Mouse (Mus musculus): ENCODE results near the gene Ctcfl. TPM values are rescaled to one million over a fixed set of nuclear protein-coding genes. Genes with fewer than 3 reads are reported as not detected.
"Not testable (repeated sequence)": the region's sequence is repeated elsewhere in the genome, so short reads cannot be mapped to it uniquely, and the experiment has no call there.

Gene Ctcfl
- polyA plus RNA-seq, 1 experiment from 2014 or later: 0.07 TPM

- Histone ChIP-seq H3K4me1 (0 out of 2 replicates have a peak, but pooled peaks cover 6% of the 10 kb centered on the region), H3K9me3 (no peaks in the 10 kb centered on the region), H3K4me3 (no peak overlapping the region), H3K36me3 (replicated peaks) (no peaks in the 10 kb centered on the region), H3K27me3 (replicated peaks; ENCODE audit: low read depth, poor library complexity, severe bottlenecking) (no peaks in the 10 kb centered on the region), H3K27ac (replicated peaks) (no peak overlapping the region)
- WGBS: 82% methylated on average over 8 of the region's 8 CpGs
- no peak for DNase-seq (ENCODE audit: low spot score)
Measured at GRCm38 (mm10) chr2:173132794-173133300, 13.5 kb upstream of the Ctcfl start.

GRCm38 (mm10) chr2:173132262-173132661 is 12.9 kb upstream of the Ctcfl start:
- 89% methylated on average over 13 of the region's 13 CpGs for WGBS
- H3K4me1 ChIP-seq: 0 out of 2 replicates have a peak, but pooled peaks cover 6% of the 10 kb centered on the region
- no peak overlapping the region for H3K27ac ChIP-seq (replicated peaks)
- no peaks in the 10 kb centered on the region for H3K36me3 ChIP-seq (replicated peaks)
- H3K27me3 ChIP-seq (replicated peaks; ENCODE audit: low read depth, poor library complexity, severe bottlenecking): no peaks in the 10 kb centered on the region
- no peak for DNase-seq (ENCODE audit: low spot score)
- no peak overlapping the region for H3K4me3 ChIP-seq
- no peaks in the 10 kb centered on the region for H3K9me3 ChIP-seq

GRCm38 (mm10) chr2:173129111-173129510 is 9.8 kb upstream of the Ctcfl start:
- H3K9me3 ChIP-seq: 0 out of 2 replicates have a peak, but pooled peaks cover 5% of the 10 kb centered on the region
- no peak overlapping the region for H3K27ac ChIP-seq (replicated peaks)
- no peak overlapping the region for H3K4me3 ChIP-seq
- H3K4me1 ChIP-seq: 0 out of 2 replicates have a peak, but pooled peaks cover 6% of the 10 kb centered on the region
- 78% methylated on average over 2 of the region's 2 CpGs for WGBS
- DNase-seq (ENCODE audit: low spot score): no peak
- H3K27me3 ChIP-seq (replicated peaks; ENCODE audit: low read depth, poor library complexity, severe bottlenecking): no peaks in the 10 kb centered on the region
- H3K36me3 ChIP-seq (replicated peaks): no peaks in the 10 kb centered on the region

- Histone ChIP-seq H3K27ac (replicated peaks) (no peak overlapping the region), H3K27me3 (replicated peaks; ENCODE audit: low read depth, poor library complexity, severe bottlenecking) (no peaks in the 10 kb centered on the region), H3K9me3 (0 out of 2 replicates have a peak, but pooled peaks cover 5% of the 10 kb centered on the region), H3K4me1 (no peaks in the 10 kb centered on the region), H3K4me3 (no peak overlapping the region), H3K36me3 (replicated peaks) (no peaks in the 10 kb centered on the region)
- 89% methylated on average over 4 of the region's 4 CpGs for WGBS
- DNase-seq (ENCODE audit: low spot score): no peak
Measured at GRCm38 (mm10) chr2:173126386-173126785, 7.1 kb upstream of the Ctcfl start.

- no peaks in the 10 kb centered on the region for H3K36me3 ChIP-seq (replicated peaks)
- WGBS: 89% methylated on average over 7 of the region's 7 CpGs
Measured at GRCm38 (mm10) chr2:173124022-173124735, 4.9 kb upstream of the Ctcfl start.

GRCm38 (mm10) chr2:173120117-173120516 is 792 bp upstream of the Ctcfl start:
- not testable (repeated sequence) for H3K9me3 ChIP-seq; H3K27me3 ChIP-seq (replicated peaks; ENCODE audit: low read depth, poor library complexity, severe bottlenecking); H3K36me3 ChIP-seq (replicated peaks); H3K4me1 ChIP-seq; H3K4me3 ChIP-seq; H3K27ac ChIP-seq (replicated peaks); DNase-seq (ENCODE audit: low spot score)
- WGBS: 73% methylated on average over 4 of the region's 4 CpGs

More at GRCm38 (mm10) chr2:173124022-173124735, 4.9 kb upstream of the Ctcfl start:
- no peaks in the 10 kb centered on the region for H3K27me3 ChIP-seq (replicated peaks; ENCODE audit: low read depth, poor library complexity, severe bottlenecking)
- no peak overlapping the region for H3K4me3 ChIP-seq
- H3K4me1 ChIP-seq: no peaks in the 10 kb centered on the region
- DNase-seq (ENCODE audit: low spot score): no peak
- 0 out of 2 replicates have a peak, but pooled peaks cover 5% of the 10 kb centered on the region for H3K9me3 ChIP-seq
- H3K27ac ChIP-seq (replicated peaks): no peak overlapping the region

DNA sequence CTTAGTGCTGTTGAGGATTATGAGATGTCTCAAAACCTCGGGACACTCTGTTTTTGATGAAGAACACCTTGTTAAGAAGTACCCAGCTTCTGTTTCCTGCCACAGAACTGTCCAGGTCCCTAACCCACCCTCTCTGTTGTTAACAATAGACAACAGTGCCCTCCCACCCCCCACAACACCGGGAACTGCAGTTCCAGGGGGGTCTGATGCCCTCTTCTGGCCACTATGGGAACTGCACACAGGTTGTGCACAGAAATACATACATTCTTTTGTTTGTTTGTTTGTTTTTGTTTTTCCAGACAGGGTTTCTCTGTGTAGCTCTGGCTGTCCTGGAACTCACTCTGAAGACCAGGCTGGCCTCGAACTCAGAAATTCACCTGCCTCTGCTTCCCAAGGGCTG is 5.5 kb downstream of the Ctcfl start:
- H3K36me3 ChIP-seq (replicated peaks); H3K9me3 ChIP-seq; H3K27ac ChIP-seq (replicated peaks); H3K27me3 ChIP-seq (replicated peaks; ENCODE audit: low read depth, poor library complexity, severe bottlenecking); H3K4me3 ChIP-seq; H3K4me1 ChIP-seq; DNase-seq (ENCODE audit: low spot score): not testable (repeated sequence)
- 61% methylated on average over 3 of the region's 3 CpGs for WGBS

DNA sequence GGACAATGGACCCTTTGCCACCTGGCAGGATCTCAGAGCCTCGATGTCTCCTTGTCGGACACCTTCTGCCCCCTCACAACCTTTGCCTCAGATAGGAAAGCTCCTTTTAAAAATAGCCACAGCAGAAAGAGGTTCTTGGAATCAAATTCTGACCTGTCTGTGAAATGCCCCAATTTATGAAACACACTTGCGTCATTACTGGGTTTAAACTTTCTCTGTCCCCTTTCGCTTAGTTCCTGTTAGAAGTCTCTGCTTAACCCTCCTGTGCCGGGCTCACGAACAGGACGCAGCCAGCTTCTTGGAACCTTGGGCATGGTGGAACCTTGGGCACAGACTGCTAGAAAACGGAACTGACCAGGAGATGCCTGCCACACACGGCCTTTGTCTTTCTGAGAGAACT is 8.8 kb downstream of the Ctcfl start:
- no peak for DNase-seq (ENCODE audit: low spot score)
- Histone ChIP-seq H3K4me3 (no peak overlapping the region), H3K9me3 (no peaks in the 10 kb centered on the region), H3K27ac (replicated peaks) (no peak overlapping the region), H3K27me3 (replicated peaks; ENCODE audit: low read depth, poor library complexity, severe bottlenecking) (peaks cover 16% of the 10 kb centered on the region), H3K36me3 (replicated peaks) (no peaks in the 10 kb centered on the region), H3K4me1 (peaks cover 7% of the 10 kb centered on the region; the same call in 1 of the 2 replicates)
- WGBS: 89% methylated on average over 9 of the region's 9 CpGs

GRCm38 (mm10) chr2:173109510-173109909 is 9.8 kb downstream of the Ctcfl start:
- Histone ChIP-seq H3K36me3 (replicated peaks) (no peaks in the 10 kb centered on the region), H3K27me3 (replicated peaks; ENCODE audit: low read depth, poor library complexity, severe bottlenecking) (peaks cover 16% of the 10 kb centered on the region), H3K9me3 (no peaks in the 10 kb centered on the region), H3K27ac (replicated peaks) (no peak overlapping the region), H3K4me3 (no peak overlapping the region), H3K4me1 (peaks cover 7% of the 10 kb centered on the region; the same call in 1 of the 2 replicates)
- DNase-seq (ENCODE audit: low spot score): no peak
- 91% methylated on average over 7 of the region's 7 CpGs for WGBS

DNA sequence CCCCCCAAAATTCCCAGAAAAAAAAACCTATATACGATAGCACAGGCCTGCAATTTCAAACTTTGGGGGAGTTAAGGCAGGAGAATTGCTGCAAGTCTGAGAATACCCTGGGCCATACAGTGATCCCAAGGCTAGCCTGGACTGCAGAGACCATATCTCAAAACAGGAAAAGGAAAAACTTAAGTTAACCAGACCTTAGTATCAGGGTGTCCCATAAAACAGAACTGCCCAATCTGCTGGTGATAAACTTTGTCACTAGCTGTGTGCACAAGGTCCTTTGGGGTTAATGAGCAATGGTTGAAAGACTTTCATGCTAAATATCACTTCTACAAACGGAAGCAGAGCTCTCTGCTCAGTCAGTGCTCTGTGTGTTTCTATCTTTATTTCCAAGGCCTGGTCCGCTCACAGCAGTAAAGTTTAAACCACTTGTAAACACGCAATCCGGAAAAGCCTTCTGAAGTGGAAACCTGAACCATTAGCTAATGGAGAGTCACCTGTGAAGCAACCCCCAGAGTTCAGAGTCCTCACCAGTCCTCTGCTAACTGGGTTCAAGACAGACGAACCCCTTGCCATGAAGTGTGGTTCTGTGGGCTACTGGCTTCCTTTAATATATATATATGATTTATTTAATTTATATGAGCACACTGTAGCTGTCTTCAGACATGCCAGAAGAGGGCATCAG is 10.7 kb downstream of the Ctcfl start:
- no peak for DNase-seq (ENCODE audit: low spot score)
- no peaks in the 10 kb centered on the region for H3K36me3 ChIP-seq (replicated peaks)
- no peak overlapping the region for H3K4me3 ChIP-seq
- no peaks in the 10 kb centered on the region for H3K9me3 ChIP-seq
- WGBS: 85% methylated on average over 6 of the region's 6 CpGs
- H3K27ac ChIP-seq (replicated peaks): no peak overlapping the region
- peaks cover 16% of the 10 kb centered on the region for H3K27me3 ChIP-seq (replicated peaks; ENCODE audit: low read depth, poor library complexity, severe bottlenecking)
- H3K4me1 ChIP-seq: peaks cover 11% of the 10 kb centered on the region

DNA sequence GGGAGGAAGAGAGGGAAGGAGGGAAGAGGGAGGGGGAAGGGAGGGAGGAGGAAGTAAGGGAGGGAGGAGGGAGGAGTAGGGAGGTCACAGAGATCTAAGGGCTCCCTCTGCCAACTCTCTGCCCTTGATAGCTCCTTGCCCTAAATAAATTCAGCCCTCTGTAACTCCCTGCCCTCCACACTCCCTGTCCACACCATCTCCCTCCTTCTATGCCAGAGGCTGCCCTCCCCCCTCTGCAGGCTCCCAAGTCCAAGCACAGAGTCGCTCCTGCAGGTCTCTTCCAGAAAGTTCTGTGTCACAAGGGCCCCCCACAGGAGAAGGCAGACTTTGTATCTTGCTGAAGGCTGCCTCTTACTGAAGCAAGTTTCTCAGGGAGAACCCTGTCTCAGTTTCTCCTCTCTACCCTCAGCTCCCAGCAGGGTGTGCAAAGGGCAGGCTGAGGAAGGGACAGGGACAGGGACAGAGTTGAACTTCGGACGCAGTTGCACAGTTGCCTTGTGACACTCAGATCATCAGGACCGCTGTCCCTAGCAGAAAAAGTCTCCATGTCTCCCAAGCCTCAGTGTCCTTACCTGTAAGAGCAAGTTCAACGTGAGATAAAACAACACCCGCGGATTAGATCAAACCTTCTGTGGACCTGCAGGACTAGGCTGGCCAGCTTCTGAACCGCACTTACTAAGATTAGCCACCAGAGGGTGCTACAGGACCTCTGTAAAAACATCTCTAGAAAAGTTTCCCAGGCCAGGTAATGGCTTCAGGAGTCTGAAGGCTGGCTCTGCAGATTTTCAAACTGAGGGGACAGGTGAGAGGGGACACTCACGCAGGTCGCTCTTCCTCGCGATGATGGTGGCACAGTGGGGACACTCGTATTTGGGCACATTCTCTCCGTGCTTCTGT is 12.2 kb downstream of the Ctcfl start:
- Histone ChIP-seq H3K27ac (replicated peaks) (no peak overlapping the region), H3K9me3 (no peaks in the 10 kb centered on the region), H3K36me3 (replicated peaks) (no peaks in the 10 kb centered on the region), H3K27me3 (replicated peaks; ENCODE audit: low read depth, poor library complexity, severe bottlenecking) (peaks cover 21% of the 10 kb centered on the region), H3K4me3 (no peak overlapping the region), H3K4me1 (peaks cover 12% of the 10 kb centered on the region)
- peak; percentile 67 for DNase-seq (ENCODE audit: low spot score)
- 16% methylated on average over 14 of the region's 14 CpGs for WGBS

DNA sequence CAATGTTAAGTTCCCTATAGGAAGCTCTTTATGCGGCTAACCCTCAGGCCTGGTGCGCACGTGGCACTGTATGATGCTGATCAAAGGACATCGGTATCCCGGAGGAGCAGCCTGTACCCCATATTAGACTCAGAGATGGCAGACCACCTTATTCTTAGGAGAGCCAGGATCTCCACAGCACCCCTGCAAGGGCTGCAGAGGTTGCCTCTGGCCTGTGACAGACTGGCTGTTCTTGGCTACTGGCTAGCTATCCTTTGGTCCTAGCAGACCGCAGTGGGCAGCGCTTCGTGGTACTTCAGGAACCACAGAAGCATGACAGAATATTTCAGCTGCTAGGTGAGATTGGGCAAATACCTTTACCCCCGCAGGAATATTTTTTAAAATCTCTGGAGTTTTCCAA is 12.9 kb downstream of the Ctcfl start:
- no peak overlapping the region for H3K27ac ChIP-seq (replicated peaks)
- no peaks in the 10 kb centered on the region for H3K9me3 ChIP-seq
- WGBS: 86% methylated on average over 9 of the region's 9 CpGs
- no peaks in the 10 kb centered on the region for H3K36me3 ChIP-seq (replicated peaks)
- no peak overlapping the region for H3K4me3 ChIP-seq
- peaks cover 15% of the 10 kb centered on the region for H3K4me1 ChIP-seq
- peaks cover 29% of the 10 kb centered on the region for H3K27me3 ChIP-seq (replicated peaks; ENCODE audit: low read depth, poor library complexity, severe bottlenecking)
- no peak for DNase-seq (ENCODE audit: low spot score)
